Mouse (Mus musculus) ES-E14 (cell line): ENCODE measurements around the gene Gfer. TPM values are rescaled to one million over a fixed set of nuclear protein-coding genes. Genes with fewer than 3 reads are reported as not detected.

Experiments used
- DNase-seq: peaks from one replicate; pipeline ENCODE4 v3.0.0-alpha.2; 2013; ENCODE audit warnings: low read depth, low spot score
- H3K27ac ChIP-seq: 2 replicates; pipeline ENCODE4 v1.5.1; 2012; ENCODE audit warnings: low read depth, mild to moderate bottlenecking, low read length, moderate library complexity, mixed read lengths; ENCODE audit not compliant: poor library complexity, insufficient read depth, severe bottlenecking
- H3K36me3 ChIP-seq: 2 replicates; pipeline ENCODE4 v1.6.1; 2012; ENCODE audit warnings: mild to moderate bottlenecking, low read length, moderate library complexity, mixed read lengths; ENCODE audit not compliant: control insufficient read depth, poor library complexity, insufficient read depth, severe bottlenecking
- H3K4me1 ChIP-seq, 2 experiments: fragments of 150-350 bp in 1 of 2; sonication (generic) in 1 of 2; 2 replicates each; pipeline ENCODE4 v1.6.1; 2012; ENCODE audit warnings: low read length in 2 of 2, mild to moderate bottlenecking in 1 of 2, mixed read lengths in 1 of 2; ENCODE audit not compliant: control insufficient read depth in 2 of 2, insufficient read depth in 2 of 2, poor library complexity in 1 of 2
- H3K4me3 ChIP-seq, 2 experiments: fragments of 150-350 bp in 1 of 2; sonication (generic) in 1 of 2; 2 replicates each; pipeline ENCODE4 v1.5.1; 2012; ENCODE audit warnings: low read length in 2 of 2, low read depth in 1 of 2, mild to moderate bottlenecking in 1 of 2, mixed read lengths in 1 of 2; ENCODE audit not compliant: insufficient read depth in 1 of 2, poor library complexity in 1 of 2, severe bottlenecking in 1 of 2
- H3K9ac ChIP-seq: 2 replicates; pipeline ENCODE4 v1.6.1; 2012; ENCODE audit warnings: low read depth, mild to moderate bottlenecking, low read length, mixed read lengths; ENCODE audit not compliant: poor library complexity, insufficient read depth, severe bottlenecking
- H3K9me3 ChIP-seq: fragments of 150-350 bp; sonication (generic); 2 replicates; pipeline ENCODE4 v1.6.1; 2012; ENCODE audit warnings: low read depth, mild to moderate bottlenecking, low read length; ENCODE audit not compliant: control insufficient read depth, insufficient read depth
- CHD2 ChIP-seq: IDR thresholded peaks from 2 replicates; pipeline ENCODE4 v1.6.1; 2014; ENCODE audit warnings: mild to moderate bottlenecking, low read depth, low read length, inconsistent platforms
- HCFC1 ChIP-seq: IDR thresholded peaks from 2 replicates; pipeline ENCODE4 v1.6.1; 2012; ENCODE audit warnings: low read length, inconsistent platforms, borderline replicate concordance; ENCODE audit not compliant: insufficient read depth
- MAFK ChIP-seq: IDR thresholded peaks from 2 replicates; pipeline ENCODE4 v1.6.1; 2014; ENCODE audit warnings: mild to moderate bottlenecking, low read depth, low read length, inconsistent platforms; ENCODE audit not compliant: insufficient read depth
- ZC3H11A ChIP-seq: IDR thresholded peaks from 2 replicates; pipeline ENCODE4 v1.6.1; 2012; ENCODE audit warnings: low read depth, mild to moderate bottlenecking, inconsistent platforms, low read length, borderline replicate concordance
- ZNF384 ChIP-seq: IDR thresholded peaks from 2 replicates; pipeline ENCODE4 v1.6.1; 2012; ENCODE audit warnings: low read depth, low read length, inconsistent platforms
- in situ Hi-C, 2 experiments: fragments of 600-800 bp; cut with MboI; formaldehyde crosslinking; loops; one replicate each; pipeline ENCODE4 v1.15.1; 2025; ENCODE audit warnings: low sequenced_read_pairs in 2 of 2, inconsistent platforms in 1 of 2; ENCODE audit not compliant: unreplicated experiment in 2 of 2
- total RNA-seq: library from RNA; depleted of rRNA; stranded (reverse); fragments of 300-350 nt; gene quantifications from 2 replicates; pipeline ENCODE4 v1.2.3, GENCODE M21; 2012

Gene Gfer
- total RNA-seq, 1 experiment: 61.8 TPM

- Histone ChIP-seq H3K4me3 (no peak overlapping the region), H3K9me3 (no peaks in the 10 kb centered on the region), H3K36me3 (peaks cover 16% of the 10 kb centered on the region), H3K27ac (no peak overlapping the region), H3K4me1 (peaks cover 0 to 8% of the 10 kb centered on the region in 2 experiments; a peak in 1 of 4 replicates), H3K9ac (no peak overlapping the region)
- DNase-seq: no peak
- in situ Hi-C loops: no loop called here
- TF ChIP-seq CHD2: no peak
- TF ChIP-seq ZNF384: no peak
- no peak for TF ChIP-seq HCFC1
- TF ChIP-seq MAFK: no peak
- TF ChIP-seq ZC3H11A: no peak
Measured at GRCm38 (mm10) chr17:24725637-24726390, 29.9 kb upstream of the Gfer start.

DNA sequence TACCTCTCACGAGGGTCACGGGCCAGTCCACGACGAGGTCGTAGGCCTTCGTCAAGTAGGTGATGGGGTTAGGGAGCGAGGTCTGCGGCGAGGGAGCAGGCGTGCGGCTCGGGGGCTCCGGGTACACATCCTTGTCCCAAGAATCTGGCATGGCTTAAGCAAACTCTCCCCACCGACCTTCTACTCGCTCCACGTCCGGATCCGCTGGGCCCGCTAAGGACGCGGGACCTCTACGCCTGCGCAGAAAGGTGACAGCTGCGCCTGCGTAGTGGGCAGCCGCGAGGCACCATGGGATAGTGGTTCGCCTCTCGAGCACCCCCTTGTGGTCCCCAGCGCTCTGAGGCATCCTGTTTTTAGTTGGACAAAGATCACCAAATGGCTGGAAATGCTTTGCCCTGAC is 28.2 kb upstream of the Gfer start, which contains the start of gene Ndufb10:
TSS of gene Ndufb10 (minus strand) at position 295 of the 400 bp plus-strand sequence.
- H3K4me1 ChIP-seq: peaks cover 0 to 8% of the 10 kb centered on the region in 2 experiments; a peak in 1 of 4 replicates
- H3K9me3 ChIP-seq: no peaks in the 10 kb centered on the region
- DNase-seq: peak; percentile 96
- peak within 1 kb of the TSS; percentile 63 for H3K27ac ChIP-seq
- in situ Hi-C loops: no loop called here
- TF ChIP-seq HCFC1: peak; percentile 57; the same call in 1 of the 2 replicates
- no peak for TF ChIP-seq CHD2
- TF ChIP-seq ZNF384: no peak
- TF ChIP-seq ZC3H11A: no peak
- peak within 1 kb of the TSS; percentile 95 for H3K9ac ChIP-seq
- H3K4me3 ChIP-seq: peak within 1 kb of the TSS; percentile 73 to 95
- H3K36me3 ChIP-seq: peaks cover 23% of the 10 kb centered on the region

- TF ChIP-seq ZNF384 (no peak), ZC3H11A (no peak), MAFK (no peak), CHD2 (no peak), HCFC1 (no peak)
- Histone ChIP-seq H3K9ac (peak overlapping the region; percentile 95), H3K4me1 (peaks cover 0 to 8% of the 10 kb centered on the region in 2 experiments; a peak in 1 of 4 replicates), H3K9me3 (no peaks in the 10 kb centered on the region), H3K27ac (peak overlapping the region; percentile 47; the same call in 1 of the 2 replicates), H3K4me3 (peak overlapping the region; percentile 73 to 95), H3K36me3 (peaks cover 23% of the 10 kb centered on the region)
- in situ Hi-C loops: no loop called here
- DNase-seq: no peak
Measured at GRCm38 (mm10) chr17:24723881-24724180, 27.9 kb upstream of the Gfer start.

GRCm38 (mm10) chr17:24723122-24723880 is 27.3 kb upstream of the Gfer start:
- Histone ChIP-seq H3K9me3 (no peaks in the 10 kb centered on the region), H3K36me3 (peaks cover 26% of the 10 kb centered on the region), H3K4me1 (peaks cover 0 to 8% of the 10 kb centered on the region in 2 experiments; a peak in 1 of 4 replicates), H3K9ac (peak overlapping the region; percentile 95), H3K27ac (no peak overlapping the region), H3K4me3 (peak overlapping the region; percentile 73 to 95)
- no peak for DNase-seq
- no peak for TF ChIP-seq ZNF384
- in situ Hi-C loops: no loop called here
